Comparison of ENCODE assay signal across 16 mouse cellular contexts in genomic region chr2:114658954-114659353, GRCm38 (mm10).
"Had no signal": no experiment of that assay in that cellular context is flagged by ENCODE, and none has a peak within 500 bp of the region (broad histone marks: within the 10 kb centered on the region; RNA-seq: fewer than 3 reads in every experiment).

No protein-coding gene starts in this region.

- H3K4me2 ChIP-seq: neural tube, embryonic 13.5 days; neural tube, embryonic 15.5 days; stomach, embryonic 15.5 days had no signal

- H3K9me3 ChIP-seq: neural tube, embryonic 13.5 days; neural tube, embryonic 15.5 days; stomach, embryonic 15.5 days had no signal

- H3K36me3 ChIP-seq: neural tube, embryonic 13.5 days; neural tube, embryonic 15.5 days; stomach, embryonic 15.5 days had no signal

- H3K9ac ChIP-seq: neural tube, embryonic 13.5 days; neural tube, embryonic 15.5 days; stomach, embryonic 15.5 days had no signal

- DNase-seq: retina, postnatal 1 day; right cerebral cortex, adult 18-20 months; right cerebral cortex, postnatal 14 days; right cerebral cortex, postnatal 25 days; right cerebral cortex, postnatal 4 days; spleen, adult 18-20 months; thymus, adult 18-20 months; thymus, adult 2 months; thymus, postnatal 14 days; thymus, postnatal 25 days; thymus, postnatal 36 days; thymus, postnatal 4 days had no signal

- H3K27ac ChIP-seq: neural tube, embryonic 13.5 days; neural tube, embryonic 15.5 days; stomach, embryonic 15.5 days; stomach, postnatal 0 days had no signal

- H3K27me3 ChIP-seq: neural tube, embryonic 13.5 days; neural tube, embryonic 15.5 days; stomach, embryonic 15.5 days had no signal

- H3K4me3 ChIP-seq: neural tube, embryonic 13.5 days; neural tube, embryonic 15.5 days; stomach, embryonic 15.5 days had no signal
